Mouse (Mus musculus) regulatory T cell (primary cell): Measurements from ENCODE around the gene Col13a1.

Experiments used
- in situ Hi-C: fragments of 300-600 bp; cut with MboI, MseI; formaldehyde crosslinking; loops from one replicate; pipeline ENCODE4 v1.15.1; 2025; ENCODE audit warnings: high pct_unique_total_duplicates

The Col13a1 gene

GRCm38 (mm10) chr10:61905308-61905707, 73.6 kb downstream of the Col13a1 start:
- in situ Hi-C loops: no loop called here

GRCm38 (mm10) chr10:61898116-61898515, 80.8 kb downstream of the Col13a1 start:
- in situ Hi-C loops: no loop called here

GRCm38 (mm10) chr10:61894564-61894963, 84.3 kb downstream of the Col13a1 start:
- in situ Hi-C loops: no loop called here

GRCm38 (mm10) chr10:61891138-61891537, 87.8 kb downstream of the Col13a1 start:
- in situ Hi-C loops: no loop called here

- in situ Hi-C loops: no loop called here
Measured at GRCm38 (mm10) chr10:61890294-61890693, 88.6 kb downstream of the Col13a1 start.

- in situ Hi-C loops: no loop called here
Measured at GRCm38 (mm10) chr10:61879427-61879826, 99.5 kb downstream of the Col13a1 start.

- in situ Hi-C loops: no loop called here
Measured at GRCm38 (mm10) chr10:61877787-61878186, 101.1 kb downstream of the Col13a1 start.

GRCm38 (mm10) chr10:61869796-61870195, 109.1 kb downstream of the Col13a1 start:
- in situ Hi-C loops: no loop called here

GRCm38 (mm10) chr10:61866045-61866580, 112.8 kb downstream of the Col13a1 start:
- in situ Hi-C loops: no loop called here

- in situ Hi-C loops: no loop called here
Measured at GRCm38 (mm10) chr10:61859451-61859850, 119.5 kb downstream of the Col13a1 start.

GRCm38 (mm10) chr10:61855139-61855675, 123.7 kb downstream of the Col13a1 start:
- in situ Hi-C loops: no loop called here

GRCm38 (mm10) chr10:61852824-61853223, 126.1 kb downstream of the Col13a1 start:
- in situ Hi-C loops: no loop called here

- in situ Hi-C loops: no loop called here
Measured at GRCm38 (mm10) chr10:61848553-61848952, 130.4 kb downstream of the Col13a1 start.

- in situ Hi-C loops: no loop called here
Measured at GRCm38 (mm10) chr10:61845476-61845875, 133.4 kb downstream of the Col13a1 start.

- in situ Hi-C loops: no loop called here
Measured at GRCm38 (mm10) chr10:61844475-61844874, 134.4 kb downstream of the Col13a1 start.

GRCm38 (mm10) chr10:61842261-61842660, 136.6 kb downstream of the Col13a1 start:
- in situ Hi-C loops: no loop called here

GRCm38 (mm10) chr10:61839326-61839725, 139.6 kb downstream of the Col13a1 start:
- in situ Hi-C loops: no loop called here

- in situ Hi-C loops: no loop called here
Measured at GRCm38 (mm10) chr10:61838769-61839168, 140.1 kb downstream of the Col13a1 start.

GRCm38 (mm10) chr10:61837286-61837685, 141.6 kb downstream of the Col13a1 start:
- in situ Hi-C loops: no loop called here

- in situ Hi-C loops: no loop called here
Measured at GRCm38 (mm10) chr10:61834288-61834687, 144.6 kb downstream of the Col13a1 start.

- in situ Hi-C loops: no loop called here
Measured at GRCm38 (mm10) chr10:61832713-61833112, 146.2 kb downstream of the Col13a1 start.

- in situ Hi-C loops: no loop called here
Measured at GRCm38 (mm10) chr10:61831741-61832140, 147.2 kb downstream of the Col13a1 start.

- in situ Hi-C loops: no loop called here
Measured at GRCm38 (mm10) chr10:61831251-61831650, 147.7 kb downstream of the Col13a1 start.

GRCm38 (mm10) chr10:61830817-61831216, 148.1 kb downstream of the Col13a1 start:
- in situ Hi-C loops: no loop called here
